Mouse (Mus musculus): ENCODE results near the gene Epb41l4b.

The Epb41l4b gene

DNA sequence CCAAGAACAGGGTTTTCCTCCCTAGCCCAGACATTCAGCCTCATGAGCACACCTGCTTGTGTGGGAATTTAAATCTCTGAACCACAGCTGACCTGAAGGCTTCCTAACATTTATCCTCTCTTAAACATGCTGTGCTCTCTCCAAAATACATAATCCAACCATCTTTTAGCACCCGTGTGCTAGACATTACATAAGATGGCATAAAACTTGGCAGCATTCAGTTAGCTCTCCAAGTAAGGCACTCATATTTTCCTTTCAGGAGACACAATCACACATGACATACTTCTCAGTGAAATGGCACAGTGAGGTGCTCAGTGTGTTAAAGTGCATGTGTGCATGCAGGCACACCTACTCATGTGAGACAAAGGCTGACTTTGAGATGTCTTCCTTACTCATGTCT is 200.7 kb downstream of the Epb41l4b start:
- DNase-seq (ENCODE audit: low read depth), result no peak
